Mouse (Mus musculus) hindbrain, embryonic 14.5 days (tissue): ENCODE measurements around the gene Tph2. TPM values are rescaled to one million over a fixed set of nuclear protein-coding genes. Genes with fewer than 3 reads are reported as not detected.

Experiments
- ATAC-seq: fragments of 200-750 bp; cut with Nextera tagmentation; 2 replicates; pipeline ENCODE4 v1.8.0; 2017; ENCODE audit warnings: moderate number of reproducible peaks, mild to moderate bottlenecking, moderate TSS enrichment, moderate library complexity; ENCODE audit not compliant: low FRiP score
- DNase-seq: peaks from one replicate; pipeline ENCODE4 v3.0.0-alpha.2; 2015; ENCODE audit warnings: low spot score
- H3K27ac ChIP-seq: fragments of 300-500 bp; sonication (generic); 2 replicates; pipeline ENCODE4 v1.5.1; 2014; ENCODE audit warnings: mild to moderate bottlenecking, moderate library complexity
- H3K27me3 ChIP-seq: fragments of 300-500 bp; sonication (generic); 2 replicates; pipeline ENCODE4 v1.6.1; 2014; ENCODE audit warnings: mild to moderate bottlenecking, low read length, mixed read lengths; ENCODE audit not compliant: control insufficient read depth, insufficient read depth
- H3K36me3 ChIP-seq: fragments of 300-500 bp; sonication (generic); replicated peaks from 2 replicates; pipeline ENCODE4 v1.6.1; 2014; ENCODE audit not compliant: control insufficient read depth, insufficient read depth
- H3K4me1 ChIP-seq: fragments of 300-500 bp; sonication (generic); replicated peaks from 2 replicates; pipeline ENCODE4 v1.6.1; 2014; ENCODE audit warnings: antibody characterized with exemption, low read length, mixed read lengths; ENCODE audit not compliant: control insufficient read depth, insufficient read depth
- H3K4me2 ChIP-seq: fragments of 300-500 bp; sonication (generic); replicated peaks from 2 replicates; pipeline ENCODE4 v1.6.1; 2014; ENCODE audit warnings: mild to moderate bottlenecking, moderate library complexity
- H3K4me3 ChIP-seq: fragments of 300-500 bp; sonication (generic); replicated peaks from 2 replicates; pipeline ENCODE4 v1.5.1; 2014; ENCODE audit warnings: mild to moderate bottlenecking, low read length
- H3K9ac ChIP-seq: fragments of 300-500 bp; sonication (generic); 2 replicates; pipeline ENCODE4 v1.6.1; 2014
- H3K9me3 ChIP-seq: fragments of 300-500 bp; sonication (generic); 2 replicates; pipeline ENCODE4 v1.6.1; 2016; ENCODE audit warnings: low read length; ENCODE audit not compliant: control insufficient read depth
- WGBS: fragments of 180-500 bp; shearing (Covaris S2); extraction: QIAGEN DNeasy Blood & Tissue Kit; methylation state at CpG from one replicate; pipeline ENCODE4 v1.1.7; 2014; 5-methylcytosine and 5-hydroxymethylcytosine counted together
- polyA plus RNA-seq: library from polyadenylated mRNA; unstranded; fragments of >200 nt; fragmentation: Nextera tagmentation; extraction: Ambion mirVana; gene quantifications from 2 replicates; pipeline ENCODE4 v1.2.1, GENCODE M21; 2014

Tph2 gene
- polyA plus RNA-seq, 1 experiment from 2014 or later: 6.7 TPM

GRCm38 (mm10) chr10:115051602-115052001 lies 133.2 kb downstream of the Tph2 start:
- no peaks in the 10 kb centered on the region for H3K27me3 ChIP-seq
- WGBS: 64% methylated on average over 4 of the region's 4 CpGs
- no peak for ATAC-seq
- H3K36me3 ChIP-seq: no peaks in the 10 kb centered on the region
- H3K9me3 ChIP-seq: no peaks in the 10 kb centered on the region
- H3K4me3 ChIP-seq: no peak overlapping the region
- no peak overlapping the region for H3K27ac ChIP-seq
- no peak for DNase-seq
- no peaks in the 10 kb centered on the region for H3K4me1 ChIP-seq
- H3K9ac ChIP-seq: no peak overlapping the region
- no peak overlapping the region for H3K4me2 ChIP-seq

- no peak overlapping the region for H3K4me3 ChIP-seq
- 93% methylated on average over 11 of the region's 12 CpGs for WGBS
- no peaks in the 10 kb centered on the region for H3K4me1 ChIP-seq
- no peaks in the 10 kb centered on the region for H3K36me3 ChIP-seq
- no peak overlapping the region for H3K4me2 ChIP-seq
- H3K9ac ChIP-seq: no peak overlapping the region
- ATAC-seq: no peak
- no peak overlapping the region for H3K27ac ChIP-seq
- no peak for DNase-seq
- H3K9me3 ChIP-seq: no peaks in the 10 kb centered on the region
- no peaks in the 10 kb centered on the region for H3K27me3 ChIP-seq
Measured at GRCm38 (mm10) chr10:115050674-115051073, 134.1 kb downstream of the Tph2 start.

- H3K4me2 ChIP-seq: no peak overlapping the region
- H3K9me3 ChIP-seq: no peaks in the 10 kb centered on the region
- H3K36me3 ChIP-seq: no peaks in the 10 kb centered on the region
- no peaks in the 10 kb centered on the region for H3K27me3 ChIP-seq
- ATAC-seq: no peak
- no peak overlapping the region for H3K9ac ChIP-seq
- H3K4me1 ChIP-seq: no peaks in the 10 kb centered on the region
- H3K27ac ChIP-seq: no peak overlapping the region
- WGBS: 73% methylated on average over 8 of the region's 8 CpGs
- H3K4me3 ChIP-seq: no peak overlapping the region
- DNase-seq: no peak
Measured at GRCm38 (mm10) chr10:115050178-115050577, 134.6 kb downstream of the Tph2 start.

- H3K27ac ChIP-seq: no peak overlapping the region
- DNase-seq (no peak), ATAC-seq (no peak)
- no peaks in the 10 kb centered on the region for H3K9me3 ChIP-seq
- H3K36me3 ChIP-seq: no peaks in the 10 kb centered on the region
- H3K9ac ChIP-seq: no peak overlapping the region
- no peaks in the 10 kb centered on the region for H3K4me1 ChIP-seq
- 97% methylated on average over 2 of the region's 2 CpGs for WGBS
- H3K4me3 ChIP-seq: no peak overlapping the region
- no peak overlapping the region for H3K4me2 ChIP-seq
- H3K27me3 ChIP-seq: no peaks in the 10 kb centered on the region
Measured at GRCm38 (mm10) chr10:115048565-115048964, 136.3 kb downstream of the Tph2 start.

- DNase-seq (no peak), ATAC-seq (no peak)
- H3K36me3 ChIP-seq: no peaks in the 10 kb centered on the region
- no peak overlapping the region for H3K9ac ChIP-seq
- no peak overlapping the region for H3K27ac ChIP-seq
- H3K4me3 ChIP-seq: no peak overlapping the region
- H3K4me2 ChIP-seq: no peak overlapping the region
- WGBS: 95% methylated on average over 9 of the region's 9 CpGs
- no peaks in the 10 kb centered on the region for H3K27me3 ChIP-seq
- H3K9me3 ChIP-seq: no peaks in the 10 kb centered on the region
- no peaks in the 10 kb centered on the region for H3K4me1 ChIP-seq
Measured at GRCm38 (mm10) chr10:115035748-115036147, 149.1 kb downstream of the Tph2 start.

Other genes with a start within 250 kb of the Tph2 start
- 35.0 and 45.0 TPM in 2 replicates for gene Tbc1d15, start 66.4 kb upstream of the Tph2 start, polyA plus RNA-seq
- gene Rab21, start 130.6 kb upstream of the Tph2 start, polyA plus RNA-seq: 12.1 and 13.4 TPM in 2 replicates
- gene Tmem19, start 177.5 kb upstream of the Tph2 start, polyA plus RNA-seq: 42.0 and 42.8 TPM in 2 replicates
- 16.5 and 16.6 TPM in 2 replicates for gene Thap2, start 199.4 kb upstream of the Tph2 start, polyA plus RNA-seq
- 21.2 and 24.4 TPM in 2 replicates for gene Zfc3h1, start 199.9 kb upstream of the Tph2 start, polyA plus RNA-seq